Mouse (Mus musculus) intestine, postnatal 0 days (tissue): ENCODE results near the gene Cdc37. TPM values are rescaled to one million over a fixed set of nuclear protein-coding genes. Genes with fewer than 3 reads are reported as not detected.
A peak's percentile ranks its signal among the peaks of the same experiment; 100 is the strongest.

ENCODE experiments used
- ATAC-seq: fragments of 200-750 bp; cut with Nextera tagmentation; 2 replicates; pipeline ENCODE4 v1.8.0; 2017; ENCODE audit warnings: mild to moderate bottlenecking, moderate TSS enrichment, moderate library complexity
- H3K27ac ChIP-seq: fragments of 300-500 bp; sonication (generic); 2 replicates; pipeline ENCODE4 v1.5.1; 2014; ENCODE audit warnings: mild to moderate bottlenecking, low read depth, low read length, moderate library complexity
- H3K27me3 ChIP-seq: fragments of 300-500 bp; sonication (generic); replicated peaks from 2 replicates; pipeline ENCODE4 v1.6.1; 2014; ENCODE audit warnings: low read length, mixed read lengths; ENCODE audit not compliant: control insufficient read depth, insufficient read depth
- H3K36me3 ChIP-seq: fragments of 300-500 bp; sonication (generic); 2 replicates; pipeline ENCODE4 v1.6.1; 2014; ENCODE audit warnings: mild to moderate bottlenecking, moderate library complexity; ENCODE audit not compliant: control insufficient read depth, insufficient read depth
- H3K4me1 ChIP-seq: fragments of 300-500 bp; sonication (generic); replicated peaks from 2 replicates; pipeline ENCODE4 v1.6.1; 2014; ENCODE audit warnings: antibody characterized with exemption, low read length, mixed read lengths; ENCODE audit not compliant: control insufficient read depth, insufficient read depth
- H3K4me2 ChIP-seq: fragments of 300-500 bp; sonication (generic); replicated peaks from 2 replicates; pipeline ENCODE4 v1.6.1; 2014; ENCODE audit warnings: low read depth, mild to moderate bottlenecking, moderate library complexity
- H3K4me3 ChIP-seq: fragments of 300-500 bp; sonication (generic); 2 replicates; pipeline ENCODE4 v1.5.1; 2014; ENCODE audit warnings: low read depth, low read length
- H3K9ac ChIP-seq: fragments of 300-500 bp; sonication (generic); 2 replicates; pipeline ENCODE4 v1.6.1; 2014; ENCODE audit warnings: mild to moderate bottlenecking, low read depth, low read length
- H3K9me3 ChIP-seq: fragments of 300-500 bp; sonication (generic); 2 replicates; pipeline ENCODE4 v1.6.1; 2016; ENCODE audit warnings: mixed run types; ENCODE audit not compliant: control insufficient read depth
- CTCF ChIP-seq: sonication (generic); IDR thresholded peaks from 2 replicates; pipeline ENCODE4 v1.5.1; 2016; ENCODE audit warnings: low read depth, mild to moderate bottlenecking, control low read depth, antibody characterized with exemption, moderate library complexity
- WGBS: fragments of 180-500 bp; shearing (Covaris S2); extraction: QIAGEN DNeasy Blood & Tissue Kit; methylation state at CpG from one replicate; pipeline ENCODE4 v1.1.7; 2014; 5-methylcytosine and 5-hydroxymethylcytosine counted together
- polyA plus RNA-seq: library from polyadenylated mRNA; unstranded; fragments of >200 nt; fragmentation: Nextera tagmentation; extraction: Ambion mirVana; gene quantifications from 2 replicates; pipeline ENCODE4 v1.2.1, GENCODE M21; 2015

Gene Cdc37
- polyA plus RNA-seq, 1 experiment from 2014 or later = 115 TPM

- no peak overlapping the region for H3K27ac ChIP-seq
- no peak for ATAC-seq
- no peak overlapping the region for H3K4me2 ChIP-seq
- TF ChIP-seq CTCF = no peak
- no peak overlapping the region for H3K9ac ChIP-seq
- no peak overlapping the region for H3K4me3 ChIP-seq
- H3K36me3 ChIP-seq = peaks cover 52% of the 10 kb centered on the region
- no peaks in the 10 kb centered on the region for H3K9me3 ChIP-seq
- 95% methylated on average over 4 of the region's 4 CpGs for WGBS
- H3K4me1 ChIP-seq = peaks cover 2% of the 10 kb centered on the region; the same call in 1 of the 2 replicates
- H3K27me3 ChIP-seq = no peaks in the 10 kb centered on the region
Observed at GRCm38 (mm10) chr9:21145431-21145830, 4.4 kb downstream of the Cdc37 start.

GRCm38 (mm10) chr9:21144361-21144760 is 5.4 kb downstream of the Cdc37 start:
- Histone ChIP-seq H3K4me1 (peaks cover 2% of the 10 kb centered on the region; the same call in 1 of the 2 replicates), H3K27me3 (no peaks in the 10 kb centered on the region), H3K9ac (no peak overlapping the region), H3K36me3 (peaks cover 62% of the 10 kb centered on the region), H3K4me2 (no peak overlapping the region), H3K27ac (no peak overlapping the region), H3K9me3 (no peaks in the 10 kb centered on the region), H3K4me3 (no peak overlapping the region)
- no peak for ATAC-seq
- no peak for TF ChIP-seq CTCF
- 89% methylated on average over 3 of the region's 3 CpGs for WGBS

DNA sequence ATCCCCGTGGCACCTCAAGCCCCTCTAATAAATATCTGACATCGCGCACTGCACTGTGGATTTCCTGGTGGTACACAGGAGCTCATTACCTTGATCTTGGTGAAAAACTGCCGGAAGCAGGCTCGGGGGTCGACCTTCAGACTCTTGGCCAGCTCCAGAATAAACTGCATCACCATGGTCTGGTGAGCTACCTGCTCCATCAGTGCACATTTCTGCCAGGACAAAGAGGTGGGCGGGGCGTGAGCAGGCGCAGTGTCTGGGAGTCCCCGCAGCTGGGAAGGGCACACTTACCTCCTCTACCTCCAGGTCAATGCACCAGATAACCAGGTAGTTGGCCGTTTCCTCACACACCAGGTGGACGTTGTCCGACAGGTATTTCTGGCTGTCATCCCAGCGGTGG is 7.9 kb downstream of the Cdc37 start:
- Histone ChIP-seq H3K27me3 (no peaks in the 10 kb centered on the region), H3K9ac (no peak overlapping the region), H3K4me1 (0 out of 2 replicates have a peak, but pooled peaks cover under 1% of the 10 kb centered on the region), H3K4me2 (no peak overlapping the region), H3K27ac (no peak overlapping the region), H3K4me3 (no peak overlapping the region), H3K36me3 (peaks cover 82% of the 10 kb centered on the region), H3K9me3 (no peaks in the 10 kb centered on the region)
- ATAC-seq = no peak
- 83% methylated on average over 14 of the region's 14 CpGs for WGBS
- no peak for TF ChIP-seq CTCF

DNA sequence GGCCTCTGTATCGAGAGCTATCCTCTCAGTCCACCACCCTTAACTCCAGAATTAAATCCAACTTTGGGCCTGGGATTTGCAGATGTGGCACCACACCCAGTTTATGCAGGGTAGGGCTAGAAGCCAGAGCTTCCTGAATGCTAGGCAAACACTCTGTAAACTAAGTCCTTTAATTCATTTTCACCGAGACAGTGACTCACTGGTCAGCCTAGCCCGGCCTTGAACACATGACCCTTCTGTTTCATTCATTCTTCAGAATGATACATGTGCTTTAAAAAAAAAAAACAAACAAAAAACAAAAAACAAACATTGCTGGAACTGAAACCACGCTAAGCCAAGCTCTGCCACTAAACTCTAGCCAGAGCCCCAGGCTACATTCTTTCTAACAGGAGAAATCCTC is 11.4 kb downstream of the Cdc37 start:
- Histone ChIP-seq H3K4me3 (no peak overlapping the region), H3K9me3 (no peaks in the 10 kb centered on the region), H3K4me1 (no peaks in the 10 kb centered on the region), H3K27me3 (no peaks in the 10 kb centered on the region), H3K9ac (no peak overlapping the region), H3K36me3 (peaks cover 60% of the 10 kb centered on the region), H3K4me2 (no peak overlapping the region), H3K27ac (no peak overlapping the region)
- ATAC-seq = no peak
- TF ChIP-seq CTCF = no peak
- 63% methylated on average over 4 of the region's 4 CpGs for WGBS

DNA sequence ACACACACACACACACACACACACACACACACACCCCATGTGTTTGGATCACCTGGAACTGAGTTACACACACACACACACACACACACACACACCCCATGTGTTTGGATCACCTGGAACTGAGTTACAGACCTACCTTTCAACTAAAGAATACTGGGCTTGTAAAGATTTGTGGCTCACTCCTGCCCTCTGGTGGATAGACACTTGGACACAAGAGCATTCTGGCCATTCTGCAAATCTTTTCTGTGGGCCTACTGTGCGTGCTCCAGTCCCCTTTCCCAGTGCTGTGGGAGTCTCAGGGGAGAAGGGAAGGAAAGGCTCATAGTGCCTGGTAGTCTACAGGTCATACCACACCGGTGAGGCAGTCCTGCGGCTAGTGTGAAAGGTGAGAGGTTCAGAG is 12.6 kb downstream of the Cdc37 start:
- Histone ChIP-seq H3K9me3 (no peaks in the 10 kb centered on the region), H3K27me3 (no peaks in the 10 kb centered on the region), H3K4me3 (no peak overlapping the region), H3K27ac (no peak overlapping the region), H3K4me2 (no peak overlapping the region), H3K9ac (no peak overlapping the region), H3K36me3 (peaks cover 48% of the 10 kb centered on the region), H3K4me1 (no peaks in the 10 kb centered on the region)
- peak; percentile 28; the same call in 1 of the 2 replicates for ATAC-seq
- TF ChIP-seq CTCF = peak; percentile 82
- 51% methylated on average over 3 of the region's 3 CpGs for WGBS

GRCm38 (mm10) chr9:21136401-21136800 is 13.4 kb downstream of the Cdc37 start:
- Histone ChIP-seq H3K9ac (no peak overlapping the region), H3K4me2 (no peak overlapping the region), H3K27ac (no peak overlapping the region), H3K4me1 (no peaks in the 10 kb centered on the region), H3K27me3 (no peaks in the 10 kb centered on the region), H3K4me3 (no peak overlapping the region), H3K36me3 (peaks cover 40% of the 10 kb centered on the region), H3K9me3 (no peaks in the 10 kb centered on the region)
- TF ChIP-seq CTCF = no peak
- WGBS = 71% methylated on average over 6 of the region's 6 CpGs
- ATAC-seq = no peak

DNA sequence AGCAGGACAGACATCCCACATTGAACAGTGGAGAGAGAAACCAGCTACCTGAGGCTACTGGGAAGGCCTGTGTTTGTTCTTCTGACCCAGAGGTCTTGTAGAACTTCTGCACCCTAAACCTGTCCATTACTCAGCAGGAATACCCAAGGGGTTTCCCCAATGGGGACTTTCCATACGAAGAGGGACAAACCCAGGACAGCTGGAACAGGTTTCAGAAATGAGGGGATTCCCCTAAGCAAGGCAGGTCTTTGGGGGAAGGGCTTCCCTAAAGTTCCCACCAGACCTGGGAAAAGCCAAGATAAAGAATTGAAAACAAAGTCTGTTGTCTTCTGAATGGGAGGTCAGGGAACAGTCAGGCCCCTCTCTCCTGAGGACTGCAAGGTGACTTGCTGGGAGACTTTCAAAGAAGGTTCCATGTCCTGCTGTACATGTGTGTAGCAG is 13.8 kb downstream of the Cdc37 start:
- Histone ChIP-seq H3K27ac (no peak overlapping the region), H3K4me1 (no peaks in the 10 kb centered on the region), H3K27me3 (no peaks in the 10 kb centered on the region), H3K9me3 (no peaks in the 10 kb centered on the region), H3K4me3 (no peak overlapping the region), H3K4me2 (no peak overlapping the region), H3K36me3 (peaks cover 35% of the 10 kb centered on the region), H3K9ac (no peak overlapping the region)
- 71% methylated on average over 1 of the region's 1 CpGs for WGBS
- no peak for ATAC-seq
- no peak for TF ChIP-seq CTCF
